Mouse (Mus musculus): ENCODE measurements at regions not wholly inside any gene's neighbourhood (a gene's known extent, or its start where the extent isn't known, plus 50 kb on each side); places are given as distances from the start of the nearest gene placed in this dataset.

DNA sequence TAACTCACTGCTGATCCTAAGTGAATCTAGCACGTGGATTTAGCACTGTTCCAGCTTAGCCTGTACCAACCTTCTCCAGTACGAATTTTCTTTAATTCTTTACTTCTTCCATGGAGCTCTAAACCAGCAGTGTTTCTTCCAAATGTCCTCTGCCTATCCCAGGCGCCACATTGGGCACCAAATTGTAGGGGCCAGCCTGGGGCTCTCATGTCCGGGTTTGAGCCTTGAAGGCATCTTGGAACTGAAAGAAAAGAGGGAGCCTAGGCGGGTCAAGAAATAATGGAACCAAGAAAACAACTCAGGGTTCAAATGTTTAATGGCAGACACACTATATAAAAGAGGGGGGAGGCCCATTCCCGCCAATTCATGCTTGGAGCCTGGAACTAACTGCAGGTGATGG lies 69.9 kb downstream of the Btbd35f17 start:
- peak in 1 of 2 experiments; percentile 4 for DNase-seq (ENCODE audit: low spot score in 2 of 2)
